Mouse (Mus musculus) layer of hippocampus, adult 18-20 months (tissue): ENCODE measurements at regions not wholly inside any gene's neighbourhood (a gene's known extent, or its start where the extent isn't known, plus 50 kb on each side); places are given as distances from the start of the nearest gene placed in this dataset.

ENCODE experiments used
- DNase-seq, 2 experiments: peaks; one replicate each; pipeline ENCODE4 v3.0.0; 2022; ENCODE audit warnings: low spot score in 2 of 2
- microRNA-seq, 2 experiments: library from miRNA; unstranded; fragments of <30 nt; microRNA quantifications; one replicate each; pipeline ENCODE4 v1.2.0; 2021

- no peak for DNase-seq
Observed at GRCm38 (mm10) chr11:28660377-28660776, 76.3 kb upstream of the Ccdc85a start.

GRCm38 (mm10) chr11:28655169-28655846, 71.2 kb upstream of the Ccdc85a start:
- DNase-seq: no peak

GRCm38 (mm10) chr11:28649446-28649845, 65.3 kb upstream of the Ccdc85a start:
- DNase-seq: no peak

GRCm38 (mm10) chr11:28648916-28649315, 64.8 kb upstream of the Ccdc85a start:
- DNase-seq: no peak

- DNase-seq: no peak
Observed at GRCm38 (mm10) chr11:28639081-28639480, 55.0 kb upstream of the Ccdc85a start.

GRCm38 (mm10) chr11:28636752-28637151, 52.6 kb upstream of the Ccdc85a start:
- DNase-seq: no peak

Small RNA genes lying in the stretch of these regions (microRNA-seq; reads per million reads assigned to microRNA genes)
- 0 to 0.78 reads per million in 2 experiments for gene Mir216a
- 0 reads per million in 2 experiments for gene Mir216b
- gene Mir216c: 0 reads per million in 2 experiments
- gene Mir217: 0.59 to 1.7 reads per million in 2 experiments
